Mouse (Mus musculus) intestine, embryonic 14.5 days (tissue): Measurements from ENCODE around the gene Rap1gap2. TPM values are rescaled to one million over a fixed set of nuclear protein-coding genes. Genes with fewer than 3 reads are reported as not detected.

ENCODE experiments used
- ATAC-seq: fragments of 200-750 bp; cut with Nextera tagmentation; replicated peaks from 2 replicates; pipeline ENCODE4 v1.8.0; 2017; ENCODE audit warnings: low read depth, moderate number of reproducible peaks, moderate TSS enrichment, moderate library complexity; ENCODE audit not compliant: low FRiP score, low TSS enrichment
- DNase-seq: peaks from one replicate; pipeline ENCODE4 v3.0.0-alpha.2; 2018; ENCODE audit warnings: low spot score
- H3K27ac ChIP-seq: fragments of 300-500 bp; sonication (generic); 2 replicates; pipeline ENCODE4 v1.5.1; 2014; ENCODE audit warnings: low read depth, mild to moderate bottlenecking, control low read depth
- H3K27me3 ChIP-seq: fragments of 300-500 bp; sonication (generic); replicated peaks from 2 replicates; pipeline ENCODE4 v1.6.1; 2014; ENCODE audit warnings: low read length, control low read depth; ENCODE audit not compliant: control insufficient read depth, insufficient read depth
- H3K36me3 ChIP-seq: fragments of 300-500 bp; sonication (generic); 2 replicates; pipeline ENCODE4 v1.6.1; 2014; ENCODE audit warnings: low read length, control low read depth; ENCODE audit not compliant: control insufficient read depth, insufficient read depth
- H3K4me1 ChIP-seq: fragments of 300-500 bp; sonication (generic); replicated peaks from 2 replicates; pipeline ENCODE4 v1.6.1; 2014; ENCODE audit warnings: low read length, control low read depth, mixed read lengths; ENCODE audit not compliant: control insufficient read depth, insufficient read depth
- H3K4me2 ChIP-seq: fragments of 300-500 bp; sonication (generic); 2 replicates; pipeline ENCODE4 v1.6.1; 2014; ENCODE audit warnings: low read length
- H3K4me3 ChIP-seq: fragments of 300-500 bp; sonication (generic); 2 replicates; pipeline ENCODE4 v1.5.1; 2014; ENCODE audit warnings: low read depth, low read length, control low read depth, mixed read lengths
- H3K9ac ChIP-seq: fragments of 300-500 bp; sonication (generic); 2 replicates; pipeline ENCODE4 v1.6.1; 2014; ENCODE audit warnings: mild to moderate bottlenecking, low read length
- H3K9me3 ChIP-seq: fragments of 300-500 bp; sonication (generic); 2 replicates; pipeline ENCODE4 v1.6.1; 2016; ENCODE audit warnings: low read length, control low read depth; ENCODE audit not compliant: control insufficient read depth
- WGBS: fragments of 180-500 bp; shearing (Covaris S2); extraction: QIAGEN DNeasy Blood & Tissue Kit; methylation state at CpG from one replicate; pipeline ENCODE4 v1.1.7; 2014; 5-methylcytosine and 5-hydroxymethylcytosine counted together
- polyA plus RNA-seq: library from polyadenylated mRNA; unstranded; fragments of >200 nt; fragmentation: Nextera tagmentation; extraction: Ambion mirVana; gene quantifications from 2 replicates; pipeline ENCODE4 v1.2.1, GENCODE M21; 2014

The Rap1gap2 gene
- polyA plus RNA-seq: 7.7 and 11.6 TPM in 2 replicates

GRCm38 (mm10) chr11:74610545-74611176, at the start of gene Rap1gap2:
Gene Rap1gap2 (minus strand): TSS chr11:74610915.
- WGBS: 2% methylated on average over 33 of the region's 50 CpGs
- DNase-seq (peak; percentile 56), ATAC-seq (0 out of 2 replicates have a peak, but pooled peaks have one; percentile 27)
- Histone ChIP-seq H3K27ac (no peak within 1 kb of the TSS), H3K27me3 (peaks cover 34% of the 10 kb centered on the region), H3K4me1 (peaks cover 5% of the 10 kb centered on the region; the same call in 1 of the 2 replicates), H3K4me3 (peak within 1 kb of the TSS; percentile 29), H3K9ac (0 out of 2 replicates have a peak within 1 kb of the TSS, but pooled peaks have one; percentile 13), H3K9me3 (no peaks in the 10 kb centered on the region), H3K36me3 (no peaks in the 10 kb centered on the region), H3K4me2 (peak within 1 kb of the TSS; percentile 51)

DNA sequence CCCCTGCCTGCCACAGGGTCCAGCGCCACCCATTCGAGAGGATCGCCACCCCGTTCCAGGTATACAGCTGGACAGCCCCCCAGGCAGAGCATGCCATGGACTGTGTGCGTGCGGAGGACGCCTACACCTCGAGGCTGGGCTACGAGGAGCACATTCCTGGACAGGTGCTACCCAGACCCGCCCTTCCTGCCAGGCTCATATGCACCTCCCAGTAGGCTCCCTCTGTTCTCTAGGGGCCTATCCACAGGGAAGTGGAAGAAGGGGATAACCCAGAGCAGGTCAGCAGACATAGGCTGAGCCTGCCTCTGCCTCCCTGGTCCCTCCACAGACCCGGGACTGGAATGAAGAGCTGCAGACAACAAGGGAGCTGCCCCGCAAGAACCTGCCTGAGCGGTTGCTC, 49.6 kb upstream of the Rap1gap2 start:
- 0 out of 2 replicates have a peak, but pooled peaks have one; percentile 37 for ATAC-seq

GRCm38 (mm10) chr11:74655941-74656340, 45.2 kb upstream of the Rap1gap2 start:
- Histone ChIP-seq H3K9me3 (0 out of 2 replicates have a peak, but pooled peaks cover 3% of the 10 kb centered on the region), H3K36me3 (peaks cover 51% of the 10 kb centered on the region), H3K27me3 (no peaks in the 10 kb centered on the region), H3K9ac (no peak overlapping the region), H3K4me3 (no peak overlapping the region), H3K4me1 (peaks cover 6% of the 10 kb centered on the region), H3K27ac (no peak overlapping the region), H3K4me2 (no peak overlapping the region)
- ATAC-seq (no peak), DNase-seq (no peak)
- 86% methylated on average over 3 of the region's 3 CpGs for WGBS

More for the DNA sequence above, 49.6 kb upstream of the Rap1gap2 start:
- WGBS: 95% methylated on average over 13 of the region's 13 CpGs
- H3K27ac ChIP-seq: no peak overlapping the region
- peaks cover 91% of the 10 kb centered on the region for H3K36me3 ChIP-seq
- H3K4me2 ChIP-seq: no peak overlapping the region
- 0 out of 2 replicates have a peak, but pooled peaks cover 3% of the 10 kb centered on the region for H3K9me3 ChIP-seq
- no peaks in the 10 kb centered on the region for H3K27me3 ChIP-seq
- no peak overlapping the region for H3K4me3 ChIP-seq
- no peak for DNase-seq
- no peaks in the 10 kb centered on the region for H3K4me1 ChIP-seq
- no peak overlapping the region for H3K9ac ChIP-seq

- no peak overlapping the region for H3K9ac ChIP-seq
- WGBS: 63% methylated on average over 6 of the region's 6 CpGs
- peaks cover 21% of the 10 kb centered on the region for H3K4me1 ChIP-seq
- H3K4me3 ChIP-seq: no peak overlapping the region
- H3K27me3 ChIP-seq: no peaks in the 10 kb centered on the region
- H3K9me3 ChIP-seq: 0 out of 2 replicates have a peak, but pooled peaks cover 3% of the 10 kb centered on the region
- no peak for ATAC-seq
- H3K27ac ChIP-seq: no peak overlapping the region
- no peak for DNase-seq
- peaks cover 25% of the 10 kb centered on the region for H3K36me3 ChIP-seq
- no peak overlapping the region for H3K4me2 ChIP-seq
Observed at GRCm38 (mm10) chr11:74653385-74653784, 42.7 kb upstream of the Rap1gap2 start.

GRCm38 (mm10) chr11:74652791-74653191, 42.1 kb upstream of the Rap1gap2 start:
- no peak overlapping the region for H3K4me3 ChIP-seq
- peaks cover 20% of the 10 kb centered on the region for H3K36me3 ChIP-seq
- no peaks in the 10 kb centered on the region for H3K9me3 ChIP-seq
- no peak overlapping the region for H3K4me2 ChIP-seq
- no peak overlapping the region for H3K27ac ChIP-seq
- 86% methylated on average over 4 of the region's 4 CpGs for WGBS
- ATAC-seq: no peak
- DNase-seq: no peak
- no peaks in the 10 kb centered on the region for H3K27me3 ChIP-seq
- H3K4me1 ChIP-seq: peaks cover 22% of the 10 kb centered on the region
- H3K9ac ChIP-seq: no peak overlapping the region

DNA sequence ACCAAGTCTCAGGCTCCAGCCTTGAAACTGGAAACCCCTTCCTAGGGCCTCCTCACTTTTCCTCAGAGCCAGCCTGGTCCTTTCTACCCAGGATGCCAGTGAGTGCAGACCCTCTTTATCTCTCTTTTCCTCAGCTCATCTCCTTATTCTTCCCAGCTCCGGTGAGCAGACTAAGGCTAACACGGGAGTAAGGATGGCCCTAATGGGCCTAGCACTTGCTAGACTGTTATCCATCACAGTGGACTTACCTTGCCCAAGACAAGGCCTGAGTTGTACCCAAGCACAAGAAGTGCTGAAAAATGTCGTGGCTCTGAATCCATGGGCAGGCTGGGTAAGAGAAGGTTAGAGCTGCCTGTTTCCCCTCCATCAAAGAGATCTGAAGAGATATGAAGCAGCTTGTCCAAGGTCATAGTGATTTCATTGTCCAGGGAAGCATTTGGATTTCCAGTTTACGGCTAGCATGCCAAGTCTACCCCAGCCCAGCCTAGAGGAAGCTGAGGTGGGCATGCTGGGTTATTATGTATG, 39.9 kb upstream of the Rap1gap2 start:
- peak overlapping the region; percentile 87 for H3K4me3 ChIP-seq

DNA sequence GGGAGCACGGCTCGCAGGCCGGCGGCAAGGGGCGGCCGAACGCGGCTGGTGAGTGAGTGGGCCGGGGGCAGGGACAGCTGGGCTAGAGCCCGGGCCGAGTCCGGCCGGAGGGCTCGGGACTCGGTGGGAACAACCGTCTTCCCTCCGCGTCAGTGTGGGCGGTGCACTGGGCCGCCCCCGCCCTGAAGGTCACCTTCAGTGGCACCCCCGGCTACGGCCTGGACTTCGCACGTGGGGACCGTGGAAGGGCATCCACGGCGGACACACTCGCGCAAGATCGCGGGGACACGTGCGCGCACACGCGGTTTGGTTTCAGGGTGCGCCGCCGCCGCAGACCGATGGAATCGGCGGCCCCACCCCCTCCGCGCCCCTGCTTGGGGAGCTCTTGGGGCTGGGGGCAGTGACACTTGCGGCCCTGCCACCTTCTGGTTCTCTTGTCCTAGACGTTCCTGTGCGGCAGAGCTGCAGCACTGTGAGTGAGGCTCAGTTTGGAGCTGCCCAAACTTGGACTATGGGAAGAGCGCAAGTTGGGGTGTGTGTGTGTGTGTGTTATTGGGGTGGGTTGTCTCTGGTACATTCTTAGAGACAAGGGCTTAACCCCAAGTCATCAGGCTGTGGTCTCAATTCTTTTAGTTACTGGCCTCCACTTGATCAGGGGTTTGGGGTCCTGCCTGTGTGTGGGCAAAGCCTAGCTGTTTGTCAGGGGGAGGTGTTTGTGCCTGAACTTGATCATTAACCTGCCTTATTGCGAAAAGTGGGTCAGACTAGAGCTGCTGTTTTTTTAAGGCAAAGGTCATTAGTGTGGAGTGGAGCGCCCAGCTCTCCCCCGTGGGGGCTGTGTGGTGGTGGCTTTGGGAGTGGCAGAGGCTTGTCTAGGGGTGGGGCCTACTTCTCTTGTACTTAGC, 39.2 kb upstream of the Rap1gap2 start:
- Histone ChIP-seq H3K4me3 (peak overlapping the region; percentile 87), H3K27me3 (no peaks in the 10 kb centered on the region), H3K4me1 (peaks cover 22% of the 10 kb centered on the region), H3K36me3 (0 out of 2 replicates have a peak, but pooled peaks cover 4% of the 10 kb centered on the region), H3K9me3 (no peaks in the 10 kb centered on the region), H3K4me2 (peak overlapping the region; percentile 58), H3K9ac (peak overlapping the region; percentile 89), H3K27ac (peak overlapping the region; percentile 80)
- peak; percentile 69 for DNase-seq
- ATAC-seq: peak; percentile 52
- 2% methylated on average over 51 of the region's 53 CpGs for WGBS

More for the DNA sequence above, 39.9 kb upstream of the Rap1gap2 start:
- Histone ChIP-seq H3K36me3 (0 out of 2 replicates have a peak, but pooled peaks cover 4% of the 10 kb centered on the region), H3K4me1 (peaks cover 22% of the 10 kb centered on the region), H3K9me3 (no peaks in the 10 kb centered on the region), H3K9ac (peak overlapping the region; percentile 89), H3K4me2 (peak overlapping the region; percentile 58), H3K27me3 (no peaks in the 10 kb centered on the region), H3K27ac (peak overlapping the region; percentile 54)
- DNase-seq (no peak), ATAC-seq (no peak)
- 56% methylated on average over 4 of the region's 4 CpGs for WGBS

GRCm38 (mm10) chr11:74649095-74649646, 38.5 kb upstream of the Rap1gap2 start, which contains the start of gene Cluh:
Gene Cluh (plus strand): TSS chr11:74649495.
- Histone ChIP-seq H3K27me3 (no peaks in the 10 kb centered on the region), H3K9me3 (no peaks in the 10 kb centered on the region), H3K4me3 (peak within 1 kb of the TSS; percentile 87), H3K27ac (peak within 1 kb of the TSS; percentile 80), H3K9ac (peak within 1 kb of the TSS; percentile 89), H3K36me3 (0 out of 2 replicates have a peak, but pooled peaks cover 4% of the 10 kb centered on the region), H3K4me1 (peaks cover 22% of the 10 kb centered on the region), H3K4me2 (peak within 1 kb of the TSS; percentile 58)
- DNase-seq (peak; percentile 96), ATAC-seq (peak; percentile 93)
- WGBS: under 1% methylated on average over 58 of the region's 58 CpGs
